Mouse (Mus musculus): ENCODE measurements at regions not wholly inside any gene's neighbourhood (a gene's known extent, or its start where the extent isn't known, plus 50 kb on each side); places are given as distances from the start of the nearest gene placed in this dataset.
A peak's percentile ranks its signal among the peaks of the same experiment; 100 is the strongest.
"Not testable (repeated sequence)": the region's sequence is repeated elsewhere in the genome, so short reads cannot be mapped to it uniquely, and the experiment has no call there.

DNA sequence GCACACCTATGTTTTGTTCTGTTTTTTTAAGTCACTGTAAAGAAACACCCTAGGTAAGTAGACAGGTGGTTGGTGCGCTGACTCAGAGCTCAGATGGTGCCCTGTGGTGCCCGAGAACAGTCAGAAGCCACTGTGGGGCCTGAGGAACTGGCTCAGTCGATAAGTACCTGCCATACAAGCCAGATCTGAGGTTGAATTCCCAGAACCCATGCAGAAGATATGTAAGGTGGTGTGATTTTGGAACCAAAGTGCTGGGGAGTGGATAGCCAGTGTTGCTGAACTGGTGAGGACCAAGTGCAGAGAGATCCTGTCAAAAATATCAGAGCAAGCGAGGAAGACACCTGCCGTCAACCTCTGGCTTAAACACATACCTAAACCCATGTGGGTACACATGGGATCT lies 65.4 kb downstream of the Chst1 start:
- no peak for DNase-seq (ENCODE audit: low spot score in 2 of 2)
- intact Hi-C loops (cut with DNase I), result no loop called here

DNA sequence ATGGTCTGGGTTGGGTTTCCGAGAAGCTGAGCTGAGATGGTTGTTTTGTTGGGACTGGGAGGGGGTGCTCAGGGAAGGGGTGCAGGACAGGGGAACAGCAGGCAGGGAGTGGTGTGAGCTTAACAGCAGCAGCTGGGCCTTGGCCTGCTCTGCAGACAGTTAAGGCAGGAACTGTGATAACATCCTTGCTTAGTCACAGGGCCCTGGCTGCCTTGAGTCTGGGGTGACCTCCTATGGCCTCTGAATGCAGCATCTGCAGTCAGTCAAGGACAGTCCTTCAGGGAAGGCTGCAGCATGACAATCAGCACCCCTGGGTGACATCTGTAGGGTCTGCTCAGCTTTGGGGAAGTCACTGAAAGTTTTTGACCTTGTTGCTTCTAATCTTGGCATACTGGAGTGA lies 67.7 kb downstream of the Chst1 start:
- intact Hi-C loops (cut with DNase I), result no loop called here
- no peak for DNase-seq (ENCODE audit: low spot score in 2 of 2)

GRCm38 (mm10) chr2:92667756-92668155 lies 68.2 kb downstream of the Chst1 start:
- no peak for DNase-seq (ENCODE audit: low spot score in 2 of 2)
- intact Hi-C loops (cut with DNase I), result no loop called here

DNA sequence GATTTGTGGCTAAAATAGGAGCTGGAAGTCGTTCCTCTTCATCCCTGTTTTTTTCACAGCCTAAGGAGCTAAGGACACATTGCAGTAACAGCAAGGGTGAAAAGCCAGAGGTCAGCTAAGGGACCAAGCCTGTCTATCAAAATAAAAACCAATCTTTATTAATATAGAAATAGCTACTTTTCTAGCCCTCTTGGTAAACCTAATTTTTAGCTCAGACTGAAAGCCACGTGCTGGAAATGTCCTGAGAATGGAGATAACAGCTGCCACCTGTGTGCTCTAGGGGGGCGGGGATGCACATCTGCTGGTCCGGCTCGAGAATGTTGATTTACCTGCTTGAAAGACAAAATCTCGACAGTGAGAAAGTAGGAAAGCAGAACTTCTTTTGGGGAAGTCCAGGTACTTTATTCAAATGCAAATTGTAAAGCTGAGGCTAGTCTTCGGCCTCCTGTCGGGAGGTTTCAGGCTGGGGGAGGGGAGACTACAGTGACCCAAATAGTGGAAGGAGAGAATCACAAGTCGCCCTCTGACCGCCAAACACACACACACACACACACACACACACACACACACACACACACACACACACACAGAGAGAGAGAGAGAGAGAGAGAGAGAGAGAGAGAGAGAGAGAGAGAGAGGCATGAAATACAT lies 70.0 kb downstream of the Chst1 start:
- DNase-seq (ENCODE audit: low spot score in 2 of 2), result not testable (repeated sequence)
- intact Hi-C loops (cut with DNase I), result loop anchor here (5.0 kb wide), 2 partner anchors 138 to 177 kb away; no protein-coding TSS in a partner anchor

DNA sequence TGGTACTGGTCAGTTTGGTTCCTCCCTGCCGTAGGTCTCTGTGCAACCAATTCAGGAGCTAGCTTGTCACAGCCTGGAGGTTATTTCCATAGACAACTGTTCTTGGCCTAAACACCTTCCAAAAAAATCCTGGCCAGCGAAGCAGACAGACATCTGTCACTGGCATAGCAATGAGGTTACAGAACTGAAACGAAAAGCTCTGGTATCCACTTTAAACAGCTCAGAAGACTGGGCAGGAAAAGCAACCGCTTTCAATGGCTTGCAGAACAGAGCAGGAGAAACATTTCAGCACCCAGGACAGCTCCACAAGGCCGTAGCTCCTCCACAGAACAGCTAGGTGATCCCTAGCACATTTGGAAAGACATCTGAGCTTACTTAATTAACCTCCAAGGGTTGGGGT lies 72.1 kb downstream of the Chst1 start:
- intact Hi-C loops (cut with DNase I), result loop anchor here (5.0 kb wide), 2 partner anchors 136 to 179 kb away; no protein-coding TSS in a partner anchor
- no peak for DNase-seq (ENCODE audit: low spot score in 2 of 2)

DNA sequence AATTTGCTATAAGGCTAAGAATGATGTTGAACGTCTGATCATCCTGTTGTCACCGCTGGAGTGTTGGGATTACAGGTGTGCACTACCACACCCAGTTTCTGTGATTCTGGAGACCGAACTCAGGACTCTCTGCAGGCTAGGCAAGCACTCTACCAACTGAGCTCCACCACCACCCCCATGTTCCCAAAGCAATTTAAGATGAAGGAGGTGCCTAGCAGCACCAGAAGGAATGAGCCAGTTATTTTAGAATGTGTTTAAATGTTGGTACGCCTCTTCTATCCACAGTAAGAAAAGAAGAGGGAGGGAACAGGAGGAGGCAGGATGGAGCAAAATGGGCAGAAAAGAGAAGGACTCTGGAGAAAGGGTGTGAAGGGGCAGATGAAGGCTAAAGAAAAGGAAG lies 72.6 kb downstream of the Chst1 start:
- peak; percentile 51 to 93 for DNase-seq (ENCODE audit: low spot score in 2 of 2)
- intact Hi-C loops (cut with DNase I), result loop anchor here (1.0 to 5.0 kb wide), 5 partner anchors 20 to 180 kb away; no protein-coding TSS in a partner anchor

DNA sequence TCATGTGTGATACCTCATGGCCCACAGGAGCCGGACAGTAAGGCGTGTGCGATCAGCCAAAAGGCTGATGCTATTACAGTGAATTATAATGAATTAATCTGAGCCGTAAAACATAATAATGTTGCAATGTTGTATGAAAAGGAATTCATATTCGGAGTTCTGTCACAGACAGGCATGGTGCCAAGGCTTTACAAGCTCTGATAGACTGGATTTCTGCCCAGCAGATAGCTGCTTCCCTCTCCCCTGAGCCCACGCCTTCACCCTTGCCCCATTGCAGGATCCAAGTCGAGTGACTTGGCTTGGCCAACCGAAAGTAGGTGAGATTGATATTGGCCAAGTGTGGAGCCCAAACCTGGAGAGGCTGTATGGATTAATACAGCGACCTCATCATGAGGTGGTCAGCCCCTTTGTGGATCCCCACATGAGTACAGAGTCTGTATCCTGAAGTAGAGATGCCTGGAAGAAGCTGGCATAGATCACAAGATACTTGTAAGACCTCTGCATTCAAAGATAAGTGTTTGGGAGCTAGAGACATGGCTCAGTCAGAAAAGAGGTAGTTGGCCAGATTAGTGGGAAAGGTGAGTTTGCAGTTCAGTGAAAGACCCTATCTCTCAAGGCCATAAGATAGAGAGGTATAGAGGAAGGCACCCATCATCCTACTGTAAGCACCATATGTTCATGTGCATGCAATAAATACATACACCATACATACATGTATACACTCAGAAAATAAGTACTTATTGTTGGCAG lies 73.7 kb downstream of the Chst1 start:
- no peak for DNase-seq (ENCODE audit: low spot score in 2 of 2)
- intact Hi-C loops (cut with DNase I), result loop anchor here (5.0 kb wide), 2 partner anchors 134 to 181 kb away; no protein-coding TSS in a partner anchor

GRCm38 (mm10) chr2:92673931-92674330 lies 74.4 kb downstream of the Chst1 start:
- intact Hi-C loops (cut with DNase I), result loop anchor here (5.0 kb wide), 2 partner anchors 133 to 182 kb away; no protein-coding TSS in a partner anchor

GRCm38 (mm10) chr2:92675247-92675646 lies 75.7 kb downstream of the Chst1 start:
- DNase-seq (ENCODE audit: low spot score in 2 of 2), result peak; percentile 78 to 97
- intact Hi-C loops (cut with DNase I), result loop anchor here (5.0 kb wide), 1 partner anchor 73 kb away; no protein-coding TSS in a partner anchor

More at GRCm38 (mm10) chr2:92673931-92674330, 74.4 kb downstream of the Chst1 start:
- DNase-seq (ENCODE audit: low spot score in 2 of 2), result no peak

- intact Hi-C loops (cut with DNase I), result loop anchor here (5.0 kb wide), 1 partner anchor 76 kb away; no protein-coding TSS in a partner anchor
- DNase-seq (ENCODE audit: low spot score in 2 of 2), result no peak
Measured at GRCm38 (mm10) chr2:92678276-92678930, 78.9 kb downstream of the Chst1 start.

DNA sequence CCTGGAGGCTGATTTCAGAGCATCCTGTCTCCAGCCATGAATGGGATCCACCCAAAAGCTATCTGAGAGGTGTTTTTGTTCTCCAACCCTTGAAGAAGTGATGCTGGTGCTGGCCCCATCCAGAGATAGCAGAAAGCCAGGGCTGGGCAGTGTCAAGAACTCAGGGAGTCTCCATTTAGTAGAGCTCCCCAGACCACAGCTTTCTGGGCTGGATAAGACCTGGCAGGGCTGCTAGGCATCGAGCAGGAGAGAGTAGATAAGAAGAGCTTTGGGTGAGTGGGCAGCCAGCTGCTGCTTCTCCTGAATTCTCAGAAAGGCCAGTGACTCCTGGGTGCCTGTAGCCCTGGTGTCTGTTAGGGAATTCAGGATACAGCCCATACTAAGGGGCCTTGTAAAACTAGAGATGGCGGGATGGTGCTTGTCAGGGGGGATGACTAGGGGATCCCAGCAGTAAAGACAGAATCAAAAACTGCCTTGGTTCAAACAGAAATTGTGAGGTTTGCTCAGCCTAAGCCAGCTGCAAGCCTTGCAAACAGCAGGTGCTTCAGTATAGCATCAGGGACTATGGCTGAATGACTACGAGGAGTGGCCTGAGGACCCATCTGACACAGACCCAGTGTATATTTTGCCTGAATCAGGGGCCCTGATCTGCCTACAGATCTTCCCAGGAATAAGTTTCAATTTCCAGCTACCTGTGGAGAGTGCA lies 79.6 kb downstream of the Chst1 start:
- DNase-seq (ENCODE audit: low spot score in 2 of 2), result no peak
- intact Hi-C loops (cut with DNase I), result loop anchor here (5.0 kb wide), 1 partner anchor 77 kb away; no protein-coding TSS in a partner anchor

DNA sequence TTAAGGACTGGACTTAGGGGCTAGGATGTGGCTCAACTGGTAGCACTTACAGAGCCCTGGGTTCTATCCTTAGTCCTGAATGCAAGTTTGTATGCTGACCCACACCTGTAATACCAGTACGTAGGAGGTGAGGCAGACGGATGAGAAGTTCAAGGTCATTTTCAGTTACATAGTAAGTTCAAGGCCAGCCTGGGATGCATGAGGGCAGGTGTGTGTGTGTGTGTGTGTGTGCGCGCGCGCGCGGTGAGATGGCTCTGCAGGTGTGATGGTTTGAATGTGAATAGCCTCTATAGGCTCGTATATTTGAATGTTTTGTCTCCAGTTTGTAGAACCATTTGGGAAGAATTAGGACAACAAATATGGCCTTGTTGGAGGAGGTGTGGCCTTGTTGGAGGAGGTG lies 82.7 kb downstream of the Chst1 start:
- intact Hi-C loops (cut with DNase I), result no loop called here
- DNase-seq (ENCODE audit: low spot score in 2 of 2), result no peak

DNA sequence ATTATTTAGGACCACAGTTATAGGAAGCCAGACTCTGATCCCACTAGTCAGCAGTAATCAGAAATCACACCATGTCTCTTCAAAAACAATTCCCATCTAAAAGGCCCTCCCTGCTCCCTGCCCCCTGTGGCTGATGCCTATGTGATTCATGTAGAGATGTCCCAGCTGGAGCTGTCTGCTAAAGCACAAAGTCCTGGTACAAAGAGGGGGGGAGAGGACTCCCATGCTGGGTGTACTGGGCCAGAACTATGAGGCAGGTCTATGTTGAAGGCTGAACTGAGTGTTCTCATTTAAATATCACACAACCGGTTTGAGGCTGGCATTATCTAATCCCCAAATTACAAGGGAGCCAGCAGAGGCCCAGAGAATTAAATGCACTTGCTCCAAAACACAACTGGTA lies 88.2 kb downstream of the Chst1 start:
- intact Hi-C loops (cut with DNase I), result no loop called here
- peak in 1 of 2 experiments; percentile 53 for DNase-seq (ENCODE audit: low spot score in 2 of 2)

- DNase-seq (ENCODE audit: low spot score in 2 of 2), result peak; percentile 66 to 89
- intact Hi-C loops (cut with DNase I), result no loop called here
Measured at GRCm38 (mm10) chr2:92689203-92689602, 89.7 kb downstream of the Chst1 start.

- intact Hi-C loops (cut with DNase I), result loop anchor here (5.0 kb wide), 2 partner anchors 163 to 203 kb away; no protein-coding TSS in a partner anchor
- DNase-seq (ENCODE audit: low spot score in 2 of 2), result no peak
Measured at GRCm38 (mm10) chr2:92690304-92690703, 90.8 kb downstream of the Chst1 start.

DNA sequence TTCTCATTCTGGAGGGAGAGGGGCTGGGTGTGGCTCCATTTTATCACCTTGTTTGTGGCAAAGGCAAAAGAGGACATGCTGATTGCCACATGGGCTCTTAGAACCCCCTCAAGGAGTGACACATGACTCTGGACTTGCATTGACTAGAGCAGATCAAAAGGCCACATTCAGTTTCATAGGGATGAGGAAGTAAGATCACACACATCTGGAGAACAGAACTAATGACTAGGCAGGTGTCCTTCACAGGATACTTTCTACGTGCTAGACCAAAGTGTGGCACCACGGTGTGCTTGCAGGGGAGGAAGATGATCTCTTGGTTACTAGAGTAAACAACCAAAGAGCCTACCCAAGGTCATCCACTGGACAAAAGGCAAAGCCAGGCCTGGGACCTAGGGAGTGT lies 91.9 kb downstream of the Chst1 start:
- DNase-seq (ENCODE audit: low spot score in 2 of 2), result no peak
- intact Hi-C loops (cut with DNase I), result loop anchor here (5.0 kb wide), 2 partner anchors 164 to 204 kb away; no protein-coding TSS in a partner anchor

DNA sequence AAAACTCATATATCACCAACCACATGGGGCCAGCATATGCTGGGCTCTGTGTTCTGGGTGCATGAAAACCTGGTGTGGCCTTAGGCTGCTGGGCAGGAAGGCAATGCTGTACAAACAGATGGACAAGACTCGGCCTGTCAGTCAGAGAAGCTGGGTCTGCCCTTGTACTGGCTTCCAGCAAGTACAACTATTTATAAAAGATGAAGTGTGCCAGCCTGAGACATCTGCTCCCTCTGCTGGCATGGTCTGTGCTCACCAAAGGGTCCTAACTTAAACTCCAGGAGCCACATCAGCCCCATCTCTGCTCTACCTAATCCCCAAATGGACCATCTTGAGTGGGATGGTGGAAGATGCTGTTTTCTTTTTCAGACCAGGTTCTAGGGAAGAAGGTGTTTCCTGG lies 93.1 kb downstream of the Chst1 start:
- intact Hi-C loops (cut with DNase I), result loop anchor here (1.0 to 5.0 kb wide), 6 partner anchors 20 to 205 kb away; no protein-coding TSS in a partner anchor
- peak; percentile 65 to 79 for DNase-seq (ENCODE audit: low spot score in 2 of 2)

GRCm38 (mm10) chr2:92693024-92693423 lies 93.5 kb downstream of the Chst1 start:
- intact Hi-C loops (cut with DNase I), result loop anchor here (2.0 to 5.0 kb wide), 5 partner anchors 84 to 206 kb away; no protein-coding TSS in a partner anchor
- DNase-seq (ENCODE audit: low spot score in 2 of 2), result no peak

DNA sequence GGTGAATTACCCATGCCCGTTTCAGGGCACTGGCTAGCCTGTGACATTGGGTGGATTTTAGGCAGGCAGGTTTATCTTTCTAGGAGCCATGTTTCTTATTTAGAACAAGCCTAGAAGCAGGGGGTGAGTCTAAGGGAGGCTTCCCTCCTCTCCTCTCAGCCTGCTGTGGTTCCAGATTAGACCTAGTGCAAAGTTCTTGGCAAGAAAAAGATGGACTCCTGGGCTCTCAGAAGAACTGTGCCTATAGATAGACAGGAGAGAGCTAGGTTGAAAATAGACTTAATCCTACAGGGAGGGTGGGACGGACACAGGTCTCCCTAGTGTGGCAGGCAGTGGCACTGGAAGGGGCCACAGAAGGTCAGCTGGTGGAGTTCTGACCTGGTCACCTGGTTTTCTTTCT lies 95.3 kb downstream of the Chst1 start:
- intact Hi-C loops (cut with DNase I), result loop anchor here (5.0 kb wide), 2 partner anchors 167 to 207 kb away; no protein-coding TSS in a partner anchor
- DNase-seq (ENCODE audit: low spot score in 2 of 2), result peak in 1 of 2 experiments; percentile 65

All from left cerebral cortex, postnatal 25 days (tissue).